Mouse (Mus musculus) small intestine, adult 2 months (tissue): ENCODE measurements around the gene Gm49387. TPM values are rescaled to one million over a fixed set of nuclear protein-coding genes. Genes with fewer than 3 reads are reported as not detected.

ENCODE experiments used
- H3K27ac ChIP-seq: fragments of 200-500 bp; 2 replicates; pipeline ENCODE4 v1.5.1; 2012; ENCODE audit warnings: low read depth, low read length, control low read depth, inconsistent platforms; ENCODE audit not compliant: insufficient read depth
- H3K27me3 ChIP-seq: fragments of 200-500 bp; 2 replicates; pipeline ENCODE4 v1.6.1; 2012; ENCODE audit warnings: mild to moderate bottlenecking, moderate library complexity, low read length, inconsistent platforms; ENCODE audit not compliant: control insufficient read depth, insufficient read depth
- H3K36me3 ChIP-seq: fragments of 200-500 bp; 2 replicates; pipeline ENCODE4 v1.6.1; 2012; ENCODE audit warnings: mild to moderate bottlenecking, low read length, control low read depth, inconsistent platforms; ENCODE audit not compliant: control insufficient read depth, insufficient read depth
- H3K4me1 ChIP-seq: fragments of 200-500 bp; 2 replicates; pipeline ENCODE4 v1.6.1; 2012; ENCODE audit warnings: low read length, inconsistent platforms, mixed read lengths; ENCODE audit not compliant: control insufficient read depth, insufficient read depth, insufficient read length
- H3K4me3 ChIP-seq: fragments of 200-500 bp; 2 replicates; pipeline ENCODE4 v1.5.1; 2012; ENCODE audit warnings: low read depth, mild to moderate bottlenecking, control low read depth, inconsistent platforms, low read length, moderate library complexity
- CTCF ChIP-seq: fragments of 200-500 bp; IDR thresholded peaks from 2 replicates; pipeline ENCODE4 v1.5.1; 2012; ENCODE audit warnings: low read depth, mild to moderate bottlenecking, control low read depth, inconsistent platforms, low read length, moderate library complexity, mixed read lengths; ENCODE audit not compliant: insufficient replicate concordance, insufficient read length; ENCODE audit errors: extremely low read depth
- POLR2A ChIP-seq: fragments of 200-500 bp; IDR thresholded peaks from 2 replicates; pipeline ENCODE4 v1.6.1; 2012; ENCODE audit warnings: low read depth, mild to moderate bottlenecking, control low read depth, inconsistent platforms, low read length, moderate library complexity
- WGBS: fragments of 180-500 bp; shearing (Covaris S2); methylation state at CpG from one replicate; pipeline ENCODE4 v1.1.7; 2018; 5-methylcytosine and 5-hydroxymethylcytosine counted together
- polyA plus RNA-seq: library from polyadenylated mRNA; depleted of rRNA; stranded (reverse); fragments of >200 nt; gene quantifications from 2 replicates; pipeline ENCODE4 v1.2.3, GENCODE M21; 2012

The Gm49387 gene
- polyA plus RNA-seq, 1 experiment: not detected

DNA sequence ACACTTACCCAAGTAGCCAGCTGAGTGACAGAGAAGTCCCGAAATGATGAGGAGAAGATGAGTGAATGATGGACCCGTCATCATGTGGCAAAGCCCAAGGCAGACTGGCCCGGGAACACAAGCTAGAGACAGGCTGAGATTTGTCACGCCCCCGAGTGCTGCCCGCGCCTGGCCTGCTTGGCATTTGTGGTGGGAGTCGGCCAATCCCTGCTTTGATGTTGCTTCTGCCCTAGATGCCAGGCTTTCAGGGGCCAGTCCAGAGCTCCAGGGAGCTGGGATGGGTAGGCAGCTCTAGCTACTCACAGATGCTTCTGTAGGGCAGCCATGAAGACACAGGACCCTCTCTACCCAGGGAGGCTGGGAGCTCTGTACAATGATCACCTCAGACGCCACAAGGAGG is 82.9 kb downstream of the Gm49387 start:
- Histone ChIP-seq H3K4me1 (no peaks in the 10 kb centered on the region), H3K27ac (no peak overlapping the region), H3K4me3 (no peak overlapping the region), H3K27me3 (no peaks in the 10 kb centered on the region), H3K36me3 (no peaks in the 10 kb centered on the region)
- 60% methylated on average over 9 of the region's 9 CpGs for WGBS
- no peak for TF ChIP-seq CTCF
- no peak for TF ChIP-seq POLR2A

DNA sequence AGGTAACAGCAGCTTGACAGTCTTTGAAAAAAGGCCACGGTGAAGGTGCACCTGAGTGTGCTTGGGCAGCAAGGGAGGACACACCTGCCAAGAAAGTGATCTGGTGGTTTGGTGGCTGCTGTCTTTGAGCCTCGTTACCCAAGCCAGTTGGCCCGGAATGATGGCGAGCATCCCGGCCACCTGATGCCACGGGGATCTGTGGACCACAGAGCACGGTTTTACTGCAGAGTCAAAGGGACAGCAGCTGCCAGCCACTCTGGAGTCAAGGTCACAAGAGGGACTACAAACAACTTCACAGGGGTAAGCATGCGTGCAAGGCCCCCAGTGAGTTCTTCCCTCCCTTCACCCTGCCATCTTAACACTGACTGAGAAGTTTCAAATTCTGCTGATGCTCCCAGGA is 83.4 kb downstream of the Gm49387 start:
- Histone ChIP-seq H3K27me3 (no peaks in the 10 kb centered on the region), H3K4me1 (no peaks in the 10 kb centered on the region), H3K27ac (no peak overlapping the region), H3K36me3 (no peaks in the 10 kb centered on the region), H3K4me3 (no peak overlapping the region)
- WGBS: 83% methylated on average over 8 of the region's 8 CpGs
- no peak for TF ChIP-seq CTCF
- TF ChIP-seq POLR2A: no peak

DNA sequence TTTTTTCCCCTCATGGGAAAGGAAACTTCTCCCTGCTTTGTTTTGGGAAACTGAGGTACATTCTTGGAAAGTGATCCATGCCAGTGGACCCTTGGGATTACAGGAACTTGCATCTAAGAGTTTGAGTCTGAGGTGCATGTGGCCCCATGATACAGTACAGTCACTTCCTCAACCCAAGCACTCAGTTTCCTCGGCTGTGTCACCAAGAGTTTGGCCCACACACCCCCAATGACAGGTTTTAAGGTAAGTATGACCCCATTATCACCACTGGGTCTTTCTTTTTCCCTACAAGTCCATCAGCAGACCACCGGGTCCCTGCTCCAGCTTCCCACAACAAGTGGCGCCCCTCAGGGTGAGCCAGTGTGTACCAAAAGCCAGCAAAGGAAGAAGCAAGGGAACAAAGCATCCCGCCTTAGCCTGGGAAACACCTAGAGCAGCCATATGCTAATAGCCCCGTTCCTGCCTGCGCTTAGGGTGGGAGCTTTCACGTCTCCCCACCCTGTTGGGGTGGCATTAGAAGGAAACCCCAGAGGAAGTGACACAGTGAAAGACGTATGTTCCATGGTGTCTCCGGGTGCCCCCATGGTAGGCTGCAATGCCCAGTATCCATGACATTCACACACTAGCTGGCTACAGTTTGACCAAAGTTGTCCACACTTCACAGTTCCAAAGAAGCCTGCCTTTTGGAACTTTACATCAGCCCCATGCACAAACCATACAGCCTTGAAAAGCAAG is 84.0 kb downstream of the Gm49387 start:
- no peaks in the 10 kb centered on the region for H3K36me3 ChIP-seq
- H3K27ac ChIP-seq: no peak overlapping the region
- no peaks in the 10 kb centered on the region for H3K27me3 ChIP-seq
- no peaks in the 10 kb centered on the region for H3K4me1 ChIP-seq
- WGBS: 78% methylated on average over 9 of the region's 9 CpGs
- TF ChIP-seq POLR2A (no peak), CTCF (no peak)
- no peak overlapping the region for H3K4me3 ChIP-seq

DNA sequence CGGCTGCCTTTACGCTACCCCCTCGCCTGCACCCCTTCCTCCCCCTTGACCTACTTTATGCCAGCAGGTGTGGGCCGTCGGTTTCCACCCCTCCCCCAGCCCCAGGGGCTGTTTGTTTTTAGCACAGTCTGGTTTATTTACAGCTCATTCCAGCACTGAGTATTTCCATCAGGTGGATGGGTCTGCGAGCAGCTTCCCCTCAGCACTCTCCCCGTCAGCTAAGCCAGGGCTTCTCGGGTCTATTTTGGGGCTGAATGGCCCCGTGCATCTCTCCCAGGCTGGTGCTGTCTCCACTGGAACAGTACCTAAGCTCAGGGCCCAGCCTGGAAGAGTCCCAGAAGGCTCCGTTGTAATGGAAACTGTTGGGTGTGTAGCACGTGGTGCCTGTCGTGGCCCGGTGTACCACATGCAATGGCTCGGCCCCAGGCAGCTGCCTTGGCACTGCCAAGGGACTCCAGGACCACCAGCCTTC is 84.7 kb downstream of the Gm49387 start:
- H3K27ac ChIP-seq: no peak overlapping the region
- WGBS: 57% methylated on average over 14 of the region's 14 CpGs
- no peaks in the 10 kb centered on the region for H3K36me3 ChIP-seq
- H3K27me3 ChIP-seq: no peaks in the 10 kb centered on the region
- no peaks in the 10 kb centered on the region for H3K4me1 ChIP-seq
- TF ChIP-seq POLR2A: no peak
- no peak for TF ChIP-seq CTCF
- H3K4me3 ChIP-seq: no peak overlapping the region

DNA sequence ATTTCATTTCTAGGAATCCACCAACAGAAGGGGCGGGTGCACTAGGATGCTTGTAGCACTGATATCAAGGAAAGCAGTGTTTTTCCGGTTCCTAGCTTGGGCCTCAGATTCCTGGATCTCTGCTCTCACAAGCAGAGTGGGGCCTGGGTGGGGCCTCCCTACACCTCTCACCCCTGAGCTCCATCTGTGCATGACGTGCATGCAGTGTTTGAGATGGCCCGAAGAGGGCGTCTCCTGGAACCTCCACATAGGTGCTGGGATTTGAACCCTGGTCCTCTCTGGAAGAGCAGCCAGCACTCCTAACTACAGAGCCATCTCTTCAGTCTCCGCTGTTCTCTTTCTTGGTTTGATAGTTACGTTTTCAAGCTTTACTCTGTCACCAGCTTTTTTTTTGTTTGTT is 85.7 kb downstream of the Gm49387 start:
- 81% methylated on average over 7 of the region's 7 CpGs for WGBS
- no peaks in the 10 kb centered on the region for H3K4me1 ChIP-seq

DNA sequence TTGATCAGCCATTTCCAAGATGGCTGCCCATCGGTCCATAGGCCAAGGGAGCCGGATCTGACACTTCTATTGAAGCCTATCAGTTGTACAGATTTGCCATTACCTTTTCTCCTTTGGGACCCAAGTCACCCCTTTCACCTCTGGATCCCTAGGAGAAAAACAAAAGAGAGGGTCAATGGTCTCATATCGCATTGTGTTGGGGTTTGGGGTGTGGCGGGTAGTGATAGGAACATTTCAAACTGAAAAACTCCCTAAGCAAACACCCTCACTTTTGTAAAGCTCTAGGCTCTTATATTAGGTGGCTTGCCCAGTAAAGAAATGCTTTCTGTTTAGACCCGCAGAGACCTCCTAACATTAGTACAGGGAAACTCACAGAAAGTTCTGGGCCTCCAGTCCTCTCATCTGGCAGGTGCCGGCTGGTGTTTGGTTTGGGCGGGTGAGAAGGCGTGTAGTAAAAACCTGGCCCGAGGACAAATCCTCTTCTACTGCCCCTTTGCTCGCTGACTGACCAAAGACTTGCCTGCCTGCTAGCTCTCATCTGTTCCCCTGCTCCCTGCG is 96.7 kb downstream of the Gm49387 start:
- H3K27ac ChIP-seq: no peak overlapping the region
- WGBS: 54% methylated on average over 11 of the region's 11 CpGs
- no peak overlapping the region for H3K4me3 ChIP-seq
- H3K4me1 ChIP-seq: no peaks in the 10 kb centered on the region
- TF ChIP-seq POLR2A: no peak
- no peak for TF ChIP-seq CTCF
- no peaks in the 10 kb centered on the region for H3K27me3 ChIP-seq
- no peaks in the 10 kb centered on the region for H3K36me3 ChIP-seq

More for the DNA sequence above, 85.7 kb downstream of the Gm49387 start:
- H3K36me3 ChIP-seq: no peaks in the 10 kb centered on the region
- H3K4me3 ChIP-seq: no peak overlapping the region
- TF ChIP-seq POLR2A (no peak), CTCF (no peak)
- no peak overlapping the region for H3K27ac ChIP-seq
- H3K27me3 ChIP-seq: no peaks in the 10 kb centered on the region

DNA sequence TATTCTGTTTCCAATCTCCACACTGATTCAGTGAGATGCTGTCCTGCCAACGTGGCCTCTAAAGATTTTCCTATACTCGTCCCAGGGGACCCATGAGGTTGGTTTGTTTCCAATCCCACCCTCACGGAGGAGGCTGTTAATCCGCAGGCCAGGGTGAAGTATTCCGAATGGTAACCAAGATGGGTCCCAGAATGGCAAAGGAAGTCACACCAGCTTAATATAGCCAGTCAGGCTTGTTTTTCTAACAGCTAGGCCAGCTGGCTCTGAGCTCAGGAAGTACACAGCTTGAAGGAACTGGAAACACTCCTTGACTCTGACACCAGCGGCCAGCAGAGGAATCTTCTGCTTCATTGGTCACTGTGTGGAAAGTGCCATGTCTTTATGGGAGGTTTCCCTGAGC is 103.4 kb downstream of the Gm49387 start:
- H3K27ac ChIP-seq: no peak overlapping the region
- peaks cover 9% of the 10 kb centered on the region; the same call in 1 of the 2 replicates for H3K4me1 ChIP-seq
- no peak overlapping the region for H3K4me3 ChIP-seq
- H3K36me3 ChIP-seq: no peaks in the 10 kb centered on the region
- TF ChIP-seq CTCF: no peak
- no peak for TF ChIP-seq POLR2A
- H3K27me3 ChIP-seq: no peaks in the 10 kb centered on the region
- WGBS: 80% methylated on average over 6 of the region's 6 CpGs

DNA sequence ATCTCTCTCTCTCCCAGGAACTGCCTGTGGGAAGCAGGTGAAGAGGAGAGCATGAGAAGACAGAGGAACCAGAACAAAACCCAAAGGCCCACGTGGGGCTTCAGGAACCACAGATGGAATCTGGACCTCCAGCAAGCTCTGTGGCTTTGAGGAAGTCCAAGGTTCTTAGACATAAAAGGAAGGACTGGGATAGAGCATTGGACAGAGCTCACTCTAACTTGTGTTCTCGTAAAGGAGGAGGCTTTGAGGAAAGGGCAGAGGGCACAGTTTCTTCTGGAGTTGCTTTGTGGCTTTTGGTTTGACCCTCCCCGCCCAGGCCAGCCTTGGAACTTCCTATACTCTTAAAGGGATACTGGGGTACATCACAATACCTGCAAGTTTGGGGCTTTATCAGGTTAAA is 108.0 kb downstream of the Gm49387 start:
- TF ChIP-seq POLR2A (no peak), CTCF (no peak)
- Histone ChIP-seq H3K27ac (no peak overlapping the region), H3K4me3 (no peak overlapping the region), H3K4me1 (peaks cover 14% of the 10 kb centered on the region), H3K27me3 (no peaks in the 10 kb centered on the region), H3K36me3 (no peaks in the 10 kb centered on the region)
- WGBS: 19% methylated on average over 3 of the region's 3 CpGs
